Mouse (Mus musculus) midbrain, embryonic 11.5 days (tissue): ENCODE measurements at regions not wholly inside any gene's neighbourhood (a gene's known extent, or its start where the extent isn't known, plus 50 kb on each side); places are given as distances from the start of the nearest gene placed in this dataset.
A peak's percentile ranks its signal among the peaks of the same experiment; 100 is the strongest.

Experiments
- ATAC-seq: fragments of 200-750 bp; cut with Nextera tagmentation; 2 replicates; pipeline ENCODE4 v1.8.0; 2017; ENCODE audit warnings: moderate TSS enrichment, moderate library complexity; ENCODE audit not compliant: low FRiP score
- DNase-seq: peaks from one replicate; pipeline ENCODE4 v3.0.0; 2015; ENCODE audit warnings: low spot score; ENCODE audit errors: missing footprints
- H3K27ac ChIP-seq: fragments of 300-500 bp; sonication (generic); 2 replicates; pipeline ENCODE4 v1.5.1; 2014; ENCODE audit warnings: low read depth, low read length
- H3K27me3 ChIP-seq: fragments of 300-500 bp; sonication (generic); 2 replicates; pipeline ENCODE4 v1.6.1; 2014; ENCODE audit warnings: mild to moderate bottlenecking, low read length, moderate library complexity, mixed read lengths; ENCODE audit not compliant: control insufficient read depth, insufficient read depth
- H3K36me3 ChIP-seq: fragments of 300-500 bp; sonication (generic); 2 replicates; pipeline ENCODE4 v1.6.1; 2014; ENCODE audit warnings: mild to moderate bottlenecking, low read length, moderate library complexity, mixed read lengths; ENCODE audit not compliant: control insufficient read depth, insufficient read depth
- H3K4me1 ChIP-seq: fragments of 300-500 bp; sonication (generic); 2 replicates; pipeline ENCODE4 v1.6.1; 2014; ENCODE audit warnings: low read length; ENCODE audit not compliant: control insufficient read depth, insufficient read depth
- H3K4me2 ChIP-seq: fragments of 300-500 bp; sonication (generic); 2 replicates; pipeline ENCODE4 v1.6.1; 2014; ENCODE audit warnings: mild to moderate bottlenecking, moderate library complexity
- H3K4me3 ChIP-seq: fragments of 300-500 bp; sonication (generic); 2 replicates; pipeline ENCODE4 v1.5.1; 2014; ENCODE audit warnings: low read depth, low read length
- H3K9ac ChIP-seq: fragments of 300-500 bp; sonication (generic); 2 replicates; pipeline ENCODE4 v1.6.1; 2014; ENCODE audit warnings: low read length
- H3K9me3 ChIP-seq: fragments of 300-500 bp; sonication (generic); 2 replicates; pipeline ENCODE4 v1.6.1; 2016; ENCODE audit warnings: low read length; ENCODE audit not compliant: control insufficient read depth
- WGBS: fragments of 180-500 bp; shearing (Covaris S2); extraction: QIAGEN DNeasy Blood & Tissue Kit; methylation state at CpG from one replicate; pipeline ENCODE4 v1.1.7; 2014; 5-methylcytosine and 5-hydroxymethylcytosine counted together

- Histone ChIP-seq H3K4me2 (no peak overlapping the region), H3K9ac (no peak overlapping the region), H3K9me3 (no peaks in the 10 kb centered on the region), H3K4me1 (no peaks in the 10 kb centered on the region), H3K27ac (no peak overlapping the region), H3K27me3 (no peaks in the 10 kb centered on the region), H3K36me3 (no peaks in the 10 kb centered on the region), H3K4me3 (no peak overlapping the region)
- 52% methylated on average over 4 of the region's 4 CpGs for WGBS
- DNase-seq, result no peak
- ATAC-seq, result peak; percentile 75
Observed at GRCm38 (mm10) chr2:100088614-100089013, 1421.5 kb upstream of the Gm10800 start.

GRCm38 (mm10) chr2:100077185-100077584 lies 1410.1 kb upstream of the Gm10800 start:
- no peaks in the 10 kb centered on the region for H3K4me1 ChIP-seq
- ATAC-seq (0 out of 2 replicates have a peak, but pooled peaks have one; percentile 11), DNase-seq (no peak)
- no peaks in the 10 kb centered on the region for H3K36me3 ChIP-seq
- H3K27me3 ChIP-seq, result no peaks in the 10 kb centered on the region
- no peaks in the 10 kb centered on the region for H3K9me3 ChIP-seq
- no peak overlapping the region for H3K4me3 ChIP-seq
- WGBS, result 30% methylated on average over 1 of the region's 1 CpGs
- no peak overlapping the region for H3K27ac ChIP-seq
- H3K9ac ChIP-seq, result no peak overlapping the region
- H3K4me2 ChIP-seq, result no peak overlapping the region
